ENCODE assay signal across 30 mouse cellular contexts in the genomic region with DNA sequence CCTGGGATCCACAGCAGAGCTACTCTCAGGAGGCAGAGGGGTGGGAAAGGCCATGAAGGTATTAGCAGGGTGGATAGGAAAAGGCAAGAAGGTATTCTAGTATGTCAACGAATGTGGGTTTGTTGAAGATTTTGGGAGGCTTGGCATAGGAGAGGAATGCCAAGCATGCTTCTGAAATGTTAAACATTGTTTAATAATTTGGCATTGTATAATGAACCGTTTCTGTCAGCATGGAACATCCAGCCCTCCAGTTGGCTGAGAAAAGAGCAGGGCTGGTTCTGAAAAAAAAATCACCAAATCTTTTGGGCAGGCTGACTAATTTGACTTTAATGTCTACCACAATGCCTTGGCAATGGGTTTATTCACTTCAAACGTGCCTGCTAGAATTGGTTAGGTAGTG.
"Had no signal": no experiment of that assay in that cellular context is flagged by ENCODE, and none has a peak within 500 bp of the region (broad histone marks: within the 10 kb centered on the region; RNA-seq: fewer than 3 reads in every experiment).

No protein-coding gene starts in this region.

- ATAC-seq: liver, embryonic 12.5 days; liver, postnatal 0 days; lung, postnatal 0 days; midbrain, embryonic 13.5 days; midbrain, embryonic 15.5 days; midbrain, embryonic 16.5 days had no signal

- DNase-seq: left cerebral cortex, postnatal 4 days; liver; liver, embryonic 13.5 days; liver, postnatal 0 days; lung, adult 18-20 months; lung, adult 2 months; lung, embryonic 14.5 days; lung, postnatal 10 days; lung, postnatal 14 days; lung, postnatal 36 days; lung, postnatal 4 days; midbrain, embryonic 14.5 days had no signal

- H3K9ac ChIP-seq: limb, embryonic 12.5 days; limb, embryonic 13.5 days; limb, embryonic 15.5 days; liver, embryonic 12.5 days; liver, embryonic 13.5 days; liver, embryonic 14.5 days; liver, embryonic 15.5 days; liver, postnatal 0 days; lung, embryonic 14.5 days; lung, embryonic 15.5 days; midbrain, embryonic 12.5 days; midbrain, embryonic 13.5 days; midbrain, embryonic 15.5 days; neural tube, embryonic 12.5 days had no signal

- H3K27ac ChIP-seq: limb, embryonic 10.5 days; limb, embryonic 12.5 days; limb, embryonic 13.5 days; limb, embryonic 15.5 days; liver, embryonic 12.5 days; liver, embryonic 13.5 days; liver, embryonic 14.5 days; liver, embryonic 15.5 days; lung, embryonic 15.5 days; macrophage; midbrain, embryonic 10.5 days; midbrain, embryonic 12.5 days; midbrain, embryonic 13.5 days; midbrain, embryonic 15.5 days; neural tube, embryonic 12.5 days had no signal

- H3K27me3 ChIP-seq: limb, embryonic 12.5 days; limb, embryonic 13.5 days; limb, embryonic 15.5 days; liver, embryonic 12.5 days; liver, embryonic 13.5 days; liver, embryonic 15.5 days; lung, embryonic 15.5 days; megakaryocyte, embryonic 14.5 days; midbrain, embryonic 15.5 days; neural tube, embryonic 12.5 days had no signal

- H3K36me3 ChIP-seq: limb, embryonic 10.5 days; limb, embryonic 12.5 days; limb, embryonic 13.5 days; limb, embryonic 15.5 days; liver, embryonic 12.5 days; liver, embryonic 13.5 days; liver, embryonic 15.5 days; lung, embryonic 15.5 days; midbrain, embryonic 10.5 days; midbrain, embryonic 12.5 days; midbrain, embryonic 13.5 days; midbrain, embryonic 15.5 days; neural tube, embryonic 12.5 days had no signal

- H3K4me1 ChIP-seq: limb, embryonic 15.5 days; liver, embryonic 12.5 days; liver, embryonic 13.5 days; liver, embryonic 15.5 days; lung, embryonic 15.5 days; megakaryocyte, embryonic 14.5 days; midbrain, embryonic 15.5 days; neural tube, embryonic 12.5 days had no signal

- H3K4me3 ChIP-seq: limb, embryonic 10.5 days; limb, embryonic 12.5 days; limb, embryonic 13.5 days; limb, embryonic 15.5 days; liver, embryonic 12.5 days; liver, embryonic 13.5 days; liver, embryonic 15.5 days; lung, embryonic 15.5 days; megakaryocyte, embryonic 14.5 days; midbrain, embryonic 10.5 days; midbrain, embryonic 12.5 days; midbrain, embryonic 13.5 days; midbrain, embryonic 15.5 days; myocyte; neural tube, embryonic 12.5 days had no signal
